Mouse (Mus musculus) kidney, adult 2 months (tissue): ENCODE data around the gene Pax3. TPM values are rescaled to one million over a fixed set of nuclear protein-coding genes. Genes with fewer than 3 reads are reported as not detected.

ENCODE experiments used
- DNase-seq: peaks from one replicate; pipeline ENCODE4 v3.0.0; 2021
- H3K27ac ChIP-seq: fragments of 200-500 bp; 2 replicates; pipeline ENCODE4 v1.5.1; 2012; ENCODE audit warnings: low read depth, low read length, control low read depth, inconsistent platforms; ENCODE audit not compliant: insufficient read depth
- H3K27me3 ChIP-seq: fragments of 200-500 bp; replicated peaks from 2 replicates; pipeline ENCODE4 v1.6.1; 2012; ENCODE audit warnings: mild to moderate bottlenecking, moderate library complexity, low read length, inconsistent platforms; ENCODE audit not compliant: control insufficient read depth, insufficient read depth
- H3K36me3 ChIP-seq: fragments of 200-500 bp; 2 replicates; pipeline ENCODE4 v1.6.1; 2012; ENCODE audit warnings: mild to moderate bottlenecking, moderate library complexity, low read length, inconsistent platforms; ENCODE audit not compliant: control insufficient read depth, insufficient read depth
- H3K4me1 ChIP-seq: fragments of 200-500 bp; 2 replicates; pipeline ENCODE4 v1.6.1; 2011; ENCODE audit warnings: low read length; ENCODE audit not compliant: control insufficient read depth, insufficient read depth
- H3K4me3 ChIP-seq: fragments of 200-500 bp; 2 replicates; pipeline ENCODE4 v1.5.1; 2011; ENCODE audit warnings: mild to moderate bottlenecking, low read depth, low read length, control low read depth; ENCODE audit not compliant: insufficient read depth
- CTCF ChIP-seq: fragments of 200-500 bp; conservative IDR thresholded peaks from 2 replicates; pipeline ENCODE4 v1.5.1; 2011; ENCODE audit warnings: low read depth, mild to moderate bottlenecking, control low read depth, low read length, moderate library complexity, mixed read lengths; ENCODE audit not compliant: insufficient read depth, insufficient read length
- POLR2A ChIP-seq: fragments of 200-500 bp; IDR thresholded peaks from one replicate; pipeline ENCODE4 v1.6.1; 2011; ENCODE audit warnings: low read depth, low read length, control low read depth
- WGBS: fragments of 180-500 bp; shearing (Covaris S2); methylation state at CpG from one replicate; pipeline ENCODE4 v1.1.7; 2018; 5-methylcytosine and 5-hydroxymethylcytosine counted together
- polyA plus RNA-seq: library from polyadenylated mRNA; depleted of rRNA; stranded (reverse); fragments of >200 nt; gene quantifications from 2 replicates; pipeline ENCODE4 v1.2.3, GENCODE M21; 2012

The Pax3 gene
- polyA plus RNA-seq, 1 experiment: 0.08 TPM

DNA sequence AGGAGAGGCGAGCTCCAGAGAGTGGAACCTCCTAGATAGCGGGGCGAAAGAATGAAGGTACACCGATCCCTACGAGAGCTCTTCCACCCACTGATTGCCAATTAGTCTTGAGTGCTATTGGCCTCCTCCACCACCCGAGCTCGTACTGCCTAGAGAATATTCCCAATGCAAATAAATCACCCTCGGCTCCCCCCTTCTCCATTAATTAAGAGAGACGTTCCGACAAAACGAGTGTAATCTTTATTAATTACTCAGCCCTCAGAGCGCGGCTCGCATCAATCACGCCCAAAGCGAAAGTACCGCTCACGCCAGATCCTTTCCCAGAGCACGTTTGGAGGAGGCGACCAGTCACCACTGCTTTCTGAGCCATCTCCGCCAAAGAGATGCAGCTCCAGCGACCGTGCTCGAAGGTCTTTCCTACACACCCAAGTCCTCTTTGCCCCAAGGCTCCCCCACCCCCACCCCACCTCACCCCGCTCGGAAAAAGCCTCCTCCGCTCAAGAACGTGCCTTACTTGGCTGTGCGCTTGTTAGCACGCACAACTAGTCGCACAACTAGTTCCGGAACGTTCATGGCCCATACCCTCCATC lies 6.8 kb upstream of the Pax3 start:
- peak overlapping the region; percentile 27 for H3K4me3 ChIP-seq
- H3K36me3 ChIP-seq: no peaks in the 10 kb centered on the region
- H3K27me3 ChIP-seq: peaks cover 14% of the 10 kb centered on the region
- no peak for TF ChIP-seq POLR2A
- H3K4me1 ChIP-seq: no peaks in the 10 kb centered on the region
- H3K27ac ChIP-seq: no peak overlapping the region
- DNase-seq: no peak
- WGBS: 3% methylated on average over 33 of the region's 33 CpGs

DNA sequence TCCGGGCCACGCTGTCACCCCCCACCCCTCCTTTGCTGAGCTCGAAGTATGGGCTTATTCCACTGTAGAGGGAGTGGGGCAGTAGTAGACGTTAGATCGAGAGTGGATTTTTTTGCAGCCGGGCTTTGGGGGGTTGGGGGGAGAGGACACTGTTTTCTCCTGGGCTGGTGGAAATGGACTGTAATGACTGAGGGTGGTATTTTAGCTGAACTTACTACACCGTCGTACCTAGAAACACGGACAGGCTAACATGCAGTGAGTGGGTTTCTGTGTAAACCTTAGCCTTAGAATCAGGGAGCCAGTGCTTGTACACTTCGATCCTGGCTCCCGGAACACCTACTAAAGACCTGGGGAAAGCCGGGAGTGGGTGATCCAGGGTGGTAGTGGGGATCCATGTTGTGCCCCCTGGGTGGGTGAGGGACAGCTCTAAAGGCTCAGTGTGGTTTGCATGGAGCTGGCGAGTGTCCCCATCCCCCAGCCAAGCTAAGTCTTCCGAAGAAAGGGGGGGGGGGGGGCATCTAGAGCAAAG lies 6.2 kb upstream of the Pax3 start:
- no peaks in the 10 kb centered on the region for H3K36me3 ChIP-seq
- peak overlapping the region; percentile 27; the same call in 1 of the 2 replicates for H3K4me3 ChIP-seq
- TF ChIP-seq CTCF: no peak
- TF ChIP-seq POLR2A: no peak
- H3K27me3 ChIP-seq: peaks cover 16% of the 10 kb centered on the region
- WGBS: 3% methylated on average over 14 of the region's 14 CpGs
- no peak for DNase-seq
- no peaks in the 10 kb centered on the region for H3K4me1 ChIP-seq
- no peak overlapping the region for H3K27ac ChIP-seq

DNA sequence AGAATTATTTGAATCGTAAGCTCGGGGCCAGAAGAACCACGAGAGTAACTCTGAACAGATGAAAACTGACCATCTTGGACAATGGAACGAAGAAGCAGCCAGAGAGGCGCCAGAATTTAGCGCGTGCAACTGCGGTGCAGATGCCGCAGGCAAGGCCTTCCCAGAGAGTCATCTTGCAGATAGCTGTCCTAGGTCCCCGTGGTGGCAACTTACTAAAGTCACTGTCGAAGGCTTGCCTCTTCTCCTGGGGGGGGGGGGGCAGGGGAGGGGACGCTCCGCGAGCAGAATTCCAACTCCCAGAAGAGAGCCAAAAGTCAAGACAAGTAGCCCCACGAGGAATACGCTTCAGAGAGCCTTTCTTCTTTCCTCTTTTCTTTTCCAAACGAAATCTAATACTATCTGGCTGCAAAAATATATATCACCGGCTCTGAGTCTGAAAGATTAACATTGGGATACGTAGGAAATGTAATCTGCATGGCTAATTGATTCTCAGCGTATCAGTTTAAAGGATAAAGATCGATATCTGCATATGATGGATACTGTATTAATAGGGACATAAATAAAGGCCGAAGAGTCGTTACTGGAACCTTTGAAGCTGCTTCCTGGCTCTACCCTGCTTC lies 5.6 kb upstream of the Pax3 start:
- H3K27ac ChIP-seq: no peak overlapping the region
- H3K36me3 ChIP-seq: no peaks in the 10 kb centered on the region
- no peak for DNase-seq
- TF ChIP-seq POLR2A: no peak
- no peak for TF ChIP-seq CTCF
- H3K4me3 ChIP-seq: no peak overlapping the region
- peaks cover 15% of the 10 kb centered on the region for H3K27me3 ChIP-seq
- H3K4me1 ChIP-seq: no peaks in the 10 kb centered on the region
- 4% methylated on average over 23 of the region's 23 CpGs for WGBS

DNA sequence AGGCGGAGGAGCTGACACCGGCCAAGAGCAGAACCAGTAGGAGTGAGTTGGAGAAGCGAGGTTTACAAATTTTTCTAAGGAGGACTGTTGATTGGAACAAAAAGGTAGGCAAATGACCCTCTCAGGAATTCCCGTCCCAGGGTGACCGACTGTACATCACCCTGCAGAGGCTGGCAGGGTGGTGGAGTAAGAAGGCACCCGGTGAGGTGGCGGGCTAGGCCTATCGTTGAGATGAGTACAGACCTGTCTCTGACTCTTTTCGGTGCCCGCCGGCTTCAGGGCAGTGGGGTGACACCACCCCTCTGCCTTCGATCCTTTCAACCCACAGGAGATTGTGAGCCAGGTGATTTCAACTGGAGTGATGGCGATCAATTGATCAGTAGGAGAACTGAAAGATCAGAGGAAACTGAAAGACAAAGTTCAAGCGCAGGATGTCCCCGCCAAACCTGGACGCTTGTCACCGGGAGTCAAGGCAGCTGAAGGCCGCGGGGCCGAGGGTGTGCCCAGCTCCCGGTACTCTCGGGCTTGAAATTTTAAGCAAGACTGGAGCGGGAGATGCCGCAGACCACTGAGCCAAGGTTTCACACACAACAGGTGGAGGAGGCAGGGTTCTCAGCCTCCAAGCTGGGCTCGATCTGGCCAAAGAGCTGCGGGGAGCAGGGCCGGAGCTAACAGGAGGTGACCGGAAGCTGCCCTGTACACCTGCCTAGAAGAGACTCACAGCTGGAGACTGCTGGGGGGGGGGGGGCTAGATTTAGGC lies 4.5 kb upstream of the Pax3 start:
- H3K36me3 ChIP-seq: no peaks in the 10 kb centered on the region
- no peak overlapping the region for H3K4me3 ChIP-seq
- TF ChIP-seq POLR2A: no peak
- no peak for DNase-seq
- H3K27me3 ChIP-seq: peaks cover 11% of the 10 kb centered on the region
- H3K4me1 ChIP-seq: no peaks in the 10 kb centered on the region
- WGBS: 7% methylated on average over 28 of the region's 28 CpGs
- H3K27ac ChIP-seq: no peak overlapping the region

DNA sequence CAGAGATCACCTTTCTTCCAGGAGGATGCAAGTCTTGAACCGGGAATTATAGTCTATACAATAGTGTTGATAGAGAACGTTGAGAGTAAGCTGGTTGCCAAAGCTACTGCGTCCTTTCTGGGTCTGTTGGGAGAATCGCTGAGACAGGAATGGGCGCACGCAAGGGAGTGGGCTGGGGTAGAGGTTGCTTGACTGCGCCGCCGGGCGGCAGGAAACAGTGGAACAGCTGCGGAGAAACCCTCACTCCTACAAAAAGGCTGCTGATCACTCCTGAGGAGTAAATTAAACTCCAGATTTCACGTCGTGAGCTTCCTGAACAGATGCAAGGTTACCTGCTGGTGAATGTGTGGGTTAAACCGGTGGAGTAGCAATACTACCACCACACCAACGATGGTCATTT lies 3.3 kb upstream of the Pax3 start:
- Histone ChIP-seq H3K4me3 (no peak overlapping the region), H3K27ac (no peak overlapping the region), H3K36me3 (no peaks in the 10 kb centered on the region), H3K27me3 (peaks cover 12% of the 10 kb centered on the region), H3K4me1 (no peaks in the 10 kb centered on the region)
- 6% methylated on average over 15 of the region's 15 CpGs for WGBS
- no peak for TF ChIP-seq POLR2A
- no peak for TF ChIP-seq CTCF
- DNase-seq: no peak

DNA sequence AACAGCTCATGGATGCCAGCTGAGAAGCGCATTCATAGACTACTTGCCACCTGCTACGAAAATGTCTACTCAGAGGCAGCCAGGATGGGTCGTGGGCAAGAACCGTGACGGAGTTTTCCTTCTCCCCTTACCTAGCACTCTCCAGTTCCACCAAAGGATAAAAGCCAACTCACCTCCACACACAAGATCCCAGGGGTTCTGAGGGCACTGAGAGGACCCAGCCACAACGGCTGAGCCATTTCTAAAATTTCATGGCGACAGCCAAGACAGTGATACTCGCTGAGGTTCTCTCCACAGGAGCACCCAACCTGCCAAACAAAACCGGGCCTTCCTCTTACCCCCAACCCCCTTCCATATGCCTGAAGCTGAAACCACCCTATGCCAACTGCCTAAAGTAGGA lies 2.3 kb upstream of the Pax3 start:
- H3K4me1 ChIP-seq: no peaks in the 10 kb centered on the region
- H3K27ac ChIP-seq: no peak overlapping the region
- 6% methylated on average over 9 of the region's 9 CpGs for WGBS
- peaks cover 14% of the 10 kb centered on the region; the same call in 1 of the 2 replicates for H3K27me3 ChIP-seq
- TF ChIP-seq CTCF: no peak
- TF ChIP-seq POLR2A: no peak
- no peaks in the 10 kb centered on the region for H3K36me3 ChIP-seq
- no peak for DNase-seq
- H3K4me3 ChIP-seq: no peak overlapping the region

DNA sequence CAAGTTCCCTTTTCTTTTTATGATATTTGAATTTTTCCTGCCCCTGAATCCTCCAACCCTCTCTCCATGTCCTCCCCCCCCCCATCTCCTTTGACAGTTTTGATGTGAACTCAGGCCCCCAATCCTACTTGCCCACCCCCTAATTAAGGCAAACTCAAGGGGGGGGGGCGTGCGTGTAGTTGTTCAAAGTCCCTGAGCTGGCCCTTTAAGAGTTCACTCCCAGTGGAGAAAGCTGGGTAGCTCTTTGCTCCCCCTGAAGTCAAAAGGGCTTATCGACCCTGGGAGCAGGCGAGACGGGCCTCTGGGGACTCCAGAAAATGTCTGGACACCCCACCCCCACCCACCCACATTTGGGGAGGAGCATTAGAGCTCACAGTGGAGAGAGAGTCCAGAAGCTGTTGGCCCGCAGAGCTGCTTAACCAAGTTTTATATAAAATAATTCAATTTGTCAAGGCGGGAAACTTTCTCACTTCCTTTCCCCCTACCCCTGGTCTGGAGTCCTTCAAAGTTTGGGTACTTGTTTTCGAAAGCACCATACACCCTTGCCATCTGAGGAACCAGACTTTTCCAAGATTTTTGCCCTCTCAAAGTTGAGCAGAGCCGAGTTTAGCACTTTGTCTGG lies 1.5 kb upstream of the Pax3 start:
- Histone ChIP-seq H3K27ac (no peak overlapping the region), H3K4me1 (no peaks in the 10 kb centered on the region), H3K36me3 (no peaks in the 10 kb centered on the region), H3K4me3 (no peak overlapping the region), H3K27me3 (peaks cover 14% of the 10 kb centered on the region; the same call in 1 of the 2 replicates)
- WGBS: 4% methylated on average over 9 of the region's 9 CpGs
- no peak for DNase-seq
- TF ChIP-seq POLR2A: no peak
- no peak for TF ChIP-seq CTCF
